Mouse (Mus musculus): Measurements from ENCODE around the gene Lepr. TPM values are rescaled to one million over a fixed set of nuclear protein-coding genes. Genes with fewer than 3 reads are reported as not detected.

The Lepr gene
- polyA plus RNA-seq, 1 experiment = 0.25 TPM

DNA sequence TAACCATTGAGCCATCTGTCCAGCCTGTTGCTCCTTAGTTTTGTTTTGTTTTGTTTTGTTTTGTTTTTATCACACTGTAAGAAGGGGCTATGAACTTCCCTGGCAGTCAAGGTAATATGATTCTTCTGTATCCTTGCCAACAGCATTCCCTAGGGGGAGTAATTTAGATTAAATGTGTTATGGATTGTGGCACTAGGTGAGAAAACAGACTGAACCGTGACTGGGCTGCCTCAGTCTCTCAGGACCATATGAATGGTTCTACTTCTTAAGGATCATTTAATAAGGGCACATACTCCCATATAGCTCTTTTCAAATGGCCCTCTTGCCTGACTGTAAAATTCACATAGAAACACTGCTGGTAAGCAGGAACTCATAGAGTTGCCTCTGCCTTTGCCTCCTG, 4.6 kb upstream of the Lepr start:
- H3K27me3 ChIP-seq (ENCODE audit: control insufficient read depth, insufficient read depth, insufficient read length) = no peaks in the 10 kb centered on the region
- no peak overlapping the region for H3K4me3 ChIP-seq
- TF ChIP-seq REST (IDR thresholded peaks at IDR 0.05; ENCODE audit: insufficient read depth, insufficient read length) (no peak), MYOG (IDR thresholded peaks at IDR 0.05; ENCODE audit: control insufficient read depth in 1 of 3, insufficient read depth in 1 of 3, insufficient read length in 2 of 3, low read depth in 2 of 3) (no peak), POLR2AphosphoS2 (IDR thresholded peaks at IDR 0.05; ENCODE audit: insufficient read length, low read depth) (no peak), SRF (IDR thresholded peaks at IDR 0.05; ENCODE audit: control insufficient read depth, insufficient read length, low read depth) (no peak), POLR2A (IDR thresholded peaks at IDR 0.05; ENCODE audit: insufficient read length, low read depth) (no peak), TCF12 (IDR thresholded peaks at IDR 0.05; ENCODE audit: insufficient read depth, poor library complexity, severe bottlenecking) (no peak), USF1 (IDR thresholded peaks at IDR 0.05; ENCODE audit: low read depth) (no peak), MYOD1 (IDR thresholded peaks at IDR 0.05; ENCODE audit: control insufficient read depth in 1 of 3, insufficient read length in 2 of 3, low read depth in 2 of 3) (no peak), E2F4 (IDR thresholded peaks at IDR 0.05; ENCODE audit: insufficient read depth) (no peak), TCF3 (IDR thresholded peaks at IDR 0.05; ENCODE audit: insufficient read length, low read depth) (no peak), CEBPB (IDR thresholded peaks at IDR 0.05; ENCODE audit: insufficient read depth, poor library complexity, severe bottlenecking) (no peak), MAX (IDR thresholded peaks at IDR 0.05; ENCODE audit: low read depth) (no peak)
- no peaks in the 10 kb centered on the region for H3K36me3 ChIP-seq (ENCODE audit: control insufficient read depth, insufficient read depth)
- H3K4me2 ChIP-seq (ENCODE audit: low read depth) = no peak overlapping the region
- no peaks in the 10 kb centered on the region for H3K79me2 ChIP-seq (ENCODE audit: control insufficient read depth, insufficient read depth)
- H3ac ChIP-seq (ENCODE audit: control insufficient read depth, insufficient read length) = no peak overlapping the region

DNA sequence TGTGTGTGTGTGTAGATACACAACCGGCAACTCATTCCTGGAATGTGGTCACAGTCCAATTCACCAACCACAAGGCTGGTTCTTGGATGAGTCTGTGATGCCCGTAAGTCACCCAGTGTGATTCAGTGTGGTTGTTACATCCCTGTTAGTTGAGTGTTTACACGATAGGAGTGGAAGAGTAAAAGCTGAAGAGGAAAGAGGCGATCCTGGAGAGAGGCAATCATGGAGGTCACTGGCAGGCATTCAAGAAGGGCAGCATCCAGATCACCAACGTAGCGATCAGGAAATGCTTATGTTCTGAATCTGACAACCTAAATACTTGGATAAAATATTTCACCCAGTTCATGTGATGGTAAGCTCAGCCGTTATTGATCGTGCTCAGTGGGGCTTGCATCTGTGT, 1.9 kb upstream of the Lepr start:
- Histone ChIP-seq H3K79me2 (ENCODE audit: control insufficient read depth, insufficient read depth) (no peaks in the 10 kb centered on the region), H3K27me3 (ENCODE audit: control insufficient read depth, insufficient read depth, insufficient read length) (no peaks in the 10 kb centered on the region), H3K4me3 (no peak overlapping the region), H3K4me2 (ENCODE audit: low read depth) (no peak overlapping the region), H3K36me3 (ENCODE audit: control insufficient read depth, insufficient read depth) (no peaks in the 10 kb centered on the region), H3ac (ENCODE audit: control insufficient read depth, insufficient read length) (no peak overlapping the region)
- TF ChIP-seq USF1 (IDR thresholded peaks at IDR 0.05; ENCODE audit: low read depth) = no peak
- no peak for TF ChIP-seq POLR2AphosphoS2 (IDR thresholded peaks at IDR 0.05; ENCODE audit: insufficient read length, low read depth)
- no peak for TF ChIP-seq SRF (IDR thresholded peaks at IDR 0.05; ENCODE audit: control insufficient read depth, insufficient read length, low read depth)
- TF ChIP-seq TCF3 (IDR thresholded peaks at IDR 0.05; ENCODE audit: insufficient read length, low read depth) = no peak
- TF ChIP-seq POLR2A (IDR thresholded peaks at IDR 0.05; ENCODE audit: insufficient read length, low read depth) = no peak
- no peak for TF ChIP-seq MYOG (IDR thresholded peaks at IDR 0.05; ENCODE audit: control insufficient read depth in 1 of 3, insufficient read depth in 1 of 3, insufficient read length in 2 of 3, low read depth in 2 of 3)
- no peak for TF ChIP-seq REST (IDR thresholded peaks at IDR 0.05; ENCODE audit: insufficient read depth, insufficient read length)
- no peak for TF ChIP-seq CEBPB (IDR thresholded peaks at IDR 0.05; ENCODE audit: insufficient read depth, poor library complexity, severe bottlenecking)
- no peak for TF ChIP-seq MYOD1 (IDR thresholded peaks at IDR 0.05; ENCODE audit: control insufficient read depth in 1 of 3, insufficient read length in 2 of 3, low read depth in 2 of 3)
- TF ChIP-seq MAX (IDR thresholded peaks at IDR 0.05; ENCODE audit: low read depth) = no peak
- no peak for TF ChIP-seq TCF12 (IDR thresholded peaks at IDR 0.05; ENCODE audit: insufficient read depth, poor library complexity, severe bottlenecking)
- TF ChIP-seq E2F4 (IDR thresholded peaks at IDR 0.05; ENCODE audit: insufficient read depth) = no peak

DNA sequence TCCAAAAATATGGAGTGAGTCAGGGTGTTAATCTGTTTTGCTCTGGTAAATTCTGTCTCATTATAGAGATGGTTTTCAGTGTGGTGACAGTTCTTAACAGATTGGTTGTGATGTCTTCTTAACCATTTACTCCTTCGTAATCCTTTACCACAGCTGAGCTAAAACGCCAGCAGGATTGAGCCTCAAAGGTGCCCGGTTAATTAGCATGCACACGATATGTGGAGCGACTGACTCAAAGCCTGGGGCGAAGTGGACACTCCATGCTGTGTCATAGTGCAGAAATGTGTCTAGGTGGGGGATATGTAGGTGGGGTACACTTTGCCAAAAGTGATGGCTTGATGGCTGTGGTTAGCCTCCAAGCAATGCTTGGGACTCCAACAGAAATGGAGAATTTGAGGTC, 1.4 kb upstream of the Lepr start:
- Histone ChIP-seq H3K4me3 (no peak overlapping the region), H3K27me3 (ENCODE audit: control insufficient read depth, insufficient read depth, insufficient read length) (no peaks in the 10 kb centered on the region), H3K36me3 (ENCODE audit: control insufficient read depth, insufficient read depth) (no peaks in the 10 kb centered on the region), H3K79me2 (ENCODE audit: control insufficient read depth, insufficient read depth) (no peaks in the 10 kb centered on the region), H3ac (ENCODE audit: control insufficient read depth, insufficient read length) (no peak overlapping the region), H3K4me2 (ENCODE audit: low read depth) (no peak overlapping the region)
- no peak for TF ChIP-seq MYOG (IDR thresholded peaks at IDR 0.05; ENCODE audit: control insufficient read depth in 1 of 3, insufficient read depth in 1 of 3, insufficient read length in 2 of 3, low read depth in 2 of 3)

DNA sequence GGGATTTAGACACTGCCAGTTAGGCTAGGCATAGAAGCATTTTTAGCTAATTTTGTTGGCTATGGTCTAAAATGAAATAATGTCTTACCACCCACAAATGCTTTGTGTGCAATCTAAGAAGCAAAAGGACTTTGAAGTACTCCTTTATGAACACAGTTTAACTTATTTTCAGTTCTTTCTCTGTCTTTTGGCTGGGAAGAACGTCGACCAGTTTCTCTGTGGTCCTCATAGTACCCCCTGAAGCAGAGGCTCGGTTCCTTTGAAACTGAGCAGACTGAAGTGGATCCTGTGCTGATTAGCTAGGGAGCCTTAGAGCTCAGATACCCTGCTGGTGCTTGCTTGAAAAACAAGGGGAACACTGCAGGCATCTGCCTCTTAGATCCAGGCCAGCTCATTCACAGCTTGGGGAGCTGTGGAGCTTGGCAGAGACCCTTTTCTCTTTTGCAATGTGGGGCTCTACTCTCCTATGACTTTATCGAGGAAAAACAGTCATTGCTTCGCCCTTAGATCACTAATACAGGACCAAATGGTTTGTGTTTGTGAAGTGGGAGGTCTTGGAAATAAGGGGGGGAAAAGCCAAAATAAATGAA, 1.9 kb downstream of the Lepr start:
- H3K79me2 ChIP-seq (ENCODE audit: control insufficient read depth, insufficient read depth) = no peaks in the 10 kb centered on the region
- H3K27me3 ChIP-seq (ENCODE audit: control insufficient read depth, insufficient read depth, insufficient read length) = no peaks in the 10 kb centered on the region
- H3K36me3 ChIP-seq (ENCODE audit: control insufficient read depth, insufficient read depth) = no peaks in the 10 kb centered on the region
- H3ac ChIP-seq (ENCODE audit: control insufficient read depth, insufficient read length) = no peak overlapping the region
- H3K4me2 ChIP-seq (ENCODE audit: low read depth) = no peak overlapping the region
- no peak for TF ChIP-seq TCF12 (IDR thresholded peaks at IDR 0.05; ENCODE audit: insufficient read depth, poor library complexity, severe bottlenecking)
- no peak for TF ChIP-seq MYOD1 (IDR thresholded peaks at IDR 0.05; ENCODE audit: control insufficient read depth in 1 of 3, insufficient read length in 2 of 3, low read depth in 2 of 3)
- no peak for TF ChIP-seq E2F4 (IDR thresholded peaks at IDR 0.05; ENCODE audit: insufficient read depth)
- TF ChIP-seq MYOG (IDR thresholded peaks at IDR 0.05; ENCODE audit: control insufficient read depth in 1 of 3, insufficient read depth in 1 of 3, insufficient read length in 2 of 3, low read depth in 2 of 3) = no peak
- TF ChIP-seq POLR2AphosphoS2 (IDR thresholded peaks at IDR 0.05; ENCODE audit: insufficient read length, low read depth) = no peak
- TF ChIP-seq CEBPB (IDR thresholded peaks at IDR 0.05; ENCODE audit: insufficient read depth, poor library complexity, severe bottlenecking) = no peak
- no peak for TF ChIP-seq MAX (IDR thresholded peaks at IDR 0.05; ENCODE audit: low read depth)
- TF ChIP-seq USF1 (IDR thresholded peaks at IDR 0.05; ENCODE audit: low read depth) = no peak
- no peak for TF ChIP-seq SRF (IDR thresholded peaks at IDR 0.05; ENCODE audit: control insufficient read depth, insufficient read length, low read depth)
- no peak for TF ChIP-seq REST (IDR thresholded peaks at IDR 0.05; ENCODE audit: insufficient read depth, insufficient read length)
- TF ChIP-seq TCF3 (IDR thresholded peaks at IDR 0.05; ENCODE audit: insufficient read length, low read depth) = no peak
- no peak for TF ChIP-seq POLR2A (IDR thresholded peaks at IDR 0.05; ENCODE audit: insufficient read length, low read depth)
- no peak overlapping the region for H3K4me3 ChIP-seq

DNA sequence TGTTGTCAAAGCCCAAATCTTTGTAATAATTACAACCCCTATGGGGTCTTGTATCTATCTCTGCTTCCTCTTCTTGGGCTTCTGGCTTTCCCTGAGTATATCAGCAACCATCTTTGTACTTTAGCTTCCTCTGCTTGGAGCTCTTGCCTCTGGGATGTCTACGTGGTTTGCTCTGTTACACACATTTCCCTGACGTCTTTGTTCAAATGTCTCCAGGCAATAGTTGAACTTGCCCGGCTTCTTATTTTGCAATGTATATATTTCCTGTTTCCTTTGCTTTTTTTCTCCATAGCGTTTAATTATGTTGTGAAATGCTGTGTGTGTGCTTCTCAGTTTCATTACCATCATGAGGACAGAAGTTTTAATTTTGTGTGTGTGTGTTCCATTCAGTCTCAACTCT, 4.5 kb downstream of the Lepr start:
- no peak overlapping the region for H3ac ChIP-seq (ENCODE audit: control insufficient read depth, insufficient read length)
- no peak overlapping the region for H3K4me2 ChIP-seq (ENCODE audit: low read depth)
- TF ChIP-seq TCF3 (IDR thresholded peaks at IDR 0.05; ENCODE audit: insufficient read length, low read depth) (no peak), CEBPB (IDR thresholded peaks at IDR 0.05; ENCODE audit: insufficient read depth, poor library complexity, severe bottlenecking) (no peak), TCF12 (IDR thresholded peaks at IDR 0.05; ENCODE audit: insufficient read depth, poor library complexity, severe bottlenecking) (no peak), REST (IDR thresholded peaks at IDR 0.05; ENCODE audit: insufficient read depth, insufficient read length) (no peak), POLR2AphosphoS2 (IDR thresholded peaks at IDR 0.05; ENCODE audit: insufficient read length, low read depth) (no peak), E2F4 (IDR thresholded peaks at IDR 0.05; ENCODE audit: insufficient read depth) (no peak), USF1 (IDR thresholded peaks at IDR 0.05; ENCODE audit: low read depth) (no peak), MAX (IDR thresholded peaks at IDR 0.05; ENCODE audit: low read depth) (no peak), POLR2A (IDR thresholded peaks at IDR 0.05; ENCODE audit: insufficient read length, low read depth) (no peak), MYOG (IDR thresholded peaks at IDR 0.05; ENCODE audit: control insufficient read depth in 1 of 3, insufficient read depth in 1 of 3, insufficient read length in 2 of 3, low read depth in 2 of 3) (no peak), MYOD1 (IDR thresholded peaks at IDR 0.05; ENCODE audit: control insufficient read depth in 1 of 3, insufficient read length in 2 of 3, low read depth in 2 of 3) (no peak), SRF (IDR thresholded peaks at IDR 0.05; ENCODE audit: control insufficient read depth, insufficient read length, low read depth) (no peak)
- no peaks in the 10 kb centered on the region for H3K36me3 ChIP-seq (ENCODE audit: control insufficient read depth, insufficient read depth)
- no peaks in the 10 kb centered on the region for H3K79me2 ChIP-seq (ENCODE audit: control insufficient read depth, insufficient read depth)
- H3K27me3 ChIP-seq (ENCODE audit: control insufficient read depth, insufficient read depth, insufficient read length) = no peaks in the 10 kb centered on the region
- H3K4me3 ChIP-seq = no peak overlapping the region
